Mouse (Mus musculus) small intestine, adult 2 months (tissue): ENCODE data around the gene Clybl. TPM values are rescaled to one million over a fixed set of nuclear protein-coding genes. Genes with fewer than 3 reads are reported as not detected.

Source experiments
- H3K27ac ChIP-seq: fragments of 200-500 bp; 2 replicates; pipeline ENCODE4 v1.5.1; 2012; ENCODE audit warnings: low read depth, low read length, control low read depth, inconsistent platforms; ENCODE audit not compliant: insufficient read depth
- H3K27me3 ChIP-seq: fragments of 200-500 bp; 2 replicates; pipeline ENCODE4 v1.6.1; 2012; ENCODE audit warnings: mild to moderate bottlenecking, moderate library complexity, low read length, inconsistent platforms; ENCODE audit not compliant: control insufficient read depth, insufficient read depth
- H3K36me3 ChIP-seq: fragments of 200-500 bp; 2 replicates; pipeline ENCODE4 v1.6.1; 2012; ENCODE audit warnings: mild to moderate bottlenecking, low read length, control low read depth, inconsistent platforms; ENCODE audit not compliant: control insufficient read depth, insufficient read depth
- H3K4me1 ChIP-seq: fragments of 200-500 bp; 2 replicates; pipeline ENCODE4 v1.6.1; 2012; ENCODE audit warnings: low read length, inconsistent platforms, mixed read lengths; ENCODE audit not compliant: control insufficient read depth, insufficient read depth, insufficient read length
- H3K4me3 ChIP-seq: fragments of 200-500 bp; 2 replicates; pipeline ENCODE4 v1.5.1; 2012; ENCODE audit warnings: low read depth, mild to moderate bottlenecking, control low read depth, inconsistent platforms, low read length, moderate library complexity
- CTCF ChIP-seq: fragments of 200-500 bp; IDR thresholded peaks from 2 replicates; pipeline ENCODE4 v1.5.1; 2012; ENCODE audit warnings: low read depth, mild to moderate bottlenecking, control low read depth, inconsistent platforms, low read length, moderate library complexity, mixed read lengths; ENCODE audit not compliant: insufficient replicate concordance, insufficient read length; ENCODE audit errors: extremely low read depth
- POLR2A ChIP-seq: fragments of 200-500 bp; IDR thresholded peaks from 2 replicates; pipeline ENCODE4 v1.6.1; 2012; ENCODE audit warnings: low read depth, mild to moderate bottlenecking, control low read depth, inconsistent platforms, low read length, moderate library complexity
- WGBS: fragments of 180-500 bp; shearing (Covaris S2); methylation state at CpG from one replicate; pipeline ENCODE4 v1.1.7; 2018; 5-methylcytosine and 5-hydroxymethylcytosine counted together
- polyA plus RNA-seq: library from polyadenylated mRNA; depleted of rRNA; stranded (reverse); fragments of >200 nt; gene quantifications from 2 replicates; pipeline ENCODE4 v1.2.3, GENCODE M21; 2012

Gene Clybl
- polyA plus RNA-seq, 1 experiment, result 3.1 TPM

- no peaks in the 10 kb centered on the region for H3K4me1 ChIP-seq
- no peak overlapping the region for H3K27ac ChIP-seq
- H3K27me3 ChIP-seq, result no peaks in the 10 kb centered on the region
- H3K4me3 ChIP-seq, result no peak overlapping the region
- H3K36me3 ChIP-seq, result no peaks in the 10 kb centered on the region
- 94% methylated on average over 17 of the region's 17 CpGs for WGBS
- TF ChIP-seq CTCF (no peak), POLR2A (no peak)
Measured at GRCm38 (mm10) chr14:122386281-122387130, 205.0 kb downstream of the Clybl start.

- H3K36me3 ChIP-seq, result no peaks in the 10 kb centered on the region
- H3K4me1 ChIP-seq, result no peaks in the 10 kb centered on the region
- 91% methylated on average over 5 of the region's 5 CpGs for WGBS
Measured at GRCm38 (mm10) chr14:122387781-122388180, 206.3 kb downstream of the Clybl start.

GRCm38 (mm10) chr14:122388431-122389031 is 207.0 kb downstream of the Clybl start:
- Histone ChIP-seq H3K27ac (no peak overlapping the region), H3K36me3 (no peaks in the 10 kb centered on the region), H3K4me1 (no peaks in the 10 kb centered on the region), H3K27me3 (no peaks in the 10 kb centered on the region), H3K4me3 (no peak overlapping the region)
- TF ChIP-seq CTCF, result no peak
- no peak for TF ChIP-seq POLR2A
- WGBS, result 83% methylated on average over 19 of the region's 19 CpGs

More at GRCm38 (mm10) chr14:122387781-122388180, 206.3 kb downstream of the Clybl start:
- Histone ChIP-seq H3K4me3 (no peak overlapping the region), H3K27me3 (no peaks in the 10 kb centered on the region), H3K27ac (no peak overlapping the region)
- TF ChIP-seq CTCF (no peak), POLR2A (no peak)

- H3K4me1 ChIP-seq, result no peaks in the 10 kb centered on the region
- no peak overlapping the region for H3K4me3 ChIP-seq
- H3K27me3 ChIP-seq, result no peaks in the 10 kb centered on the region
- WGBS, result 86% methylated on average over 13 of the region's 13 CpGs
- H3K36me3 ChIP-seq, result no peaks in the 10 kb centered on the region
- no peak overlapping the region for H3K27ac ChIP-seq
- no peak for TF ChIP-seq CTCF
- no peak for TF ChIP-seq POLR2A
Measured at GRCm38 (mm10) chr14:122389684-122390370, 208.3 kb downstream of the Clybl start.

GRCm38 (mm10) chr14:122390935-122391334 is 209.4 kb downstream of the Clybl start:
- 48% methylated on average over 4 of the region's 4 CpGs for WGBS

GRCm38 (mm10) chr14:122393119-122393518 is 211.6 kb downstream of the Clybl start:
- Histone ChIP-seq H3K27me3 (no peaks in the 10 kb centered on the region), H3K36me3 (no peaks in the 10 kb centered on the region), H3K4me1 (no peaks in the 10 kb centered on the region), H3K27ac (no peak overlapping the region), H3K4me3 (no peak overlapping the region)
- WGBS, result 89% methylated on average over 1 of the region's 1 CpGs
- TF ChIP-seq CTCF (no peak), POLR2A (no peak)

More at GRCm38 (mm10) chr14:122390935-122391334, 209.4 kb downstream of the Clybl start:
- H3K4me1 ChIP-seq, result no peaks in the 10 kb centered on the region
- no peak overlapping the region for H3K27ac ChIP-seq
- no peak for TF ChIP-seq CTCF
- no peak for TF ChIP-seq POLR2A
- H3K36me3 ChIP-seq, result no peaks in the 10 kb centered on the region
- H3K27me3 ChIP-seq, result no peaks in the 10 kb centered on the region
- H3K4me3 ChIP-seq, result no peak overlapping the region

GRCm38 (mm10) chr14:122398676-122399075 is 217.2 kb downstream of the Clybl start:
- no peak for TF ChIP-seq POLR2A
- no peak for TF ChIP-seq CTCF

More at GRCm38 (mm10) chr14:122398676-122399075, 217.2 kb downstream of the Clybl start:
- WGBS, result 74% methylated on average over 4 of the region's 4 CpGs
- Histone ChIP-seq H3K27ac (no peak overlapping the region), H3K36me3 (no peaks in the 10 kb centered on the region), H3K4me3 (no peak overlapping the region), H3K27me3 (no peaks in the 10 kb centered on the region), H3K4me1 (no peaks in the 10 kb centered on the region)
